Mouse (Mus musculus): ENCODE data around the gene Cmtm2a.
"Not testable (repeated sequence)": the region's sequence is repeated elsewhere in the genome, so short reads cannot be mapped to it uniquely, and the experiment has no call there.

Cmtm2a gene

DNA sequence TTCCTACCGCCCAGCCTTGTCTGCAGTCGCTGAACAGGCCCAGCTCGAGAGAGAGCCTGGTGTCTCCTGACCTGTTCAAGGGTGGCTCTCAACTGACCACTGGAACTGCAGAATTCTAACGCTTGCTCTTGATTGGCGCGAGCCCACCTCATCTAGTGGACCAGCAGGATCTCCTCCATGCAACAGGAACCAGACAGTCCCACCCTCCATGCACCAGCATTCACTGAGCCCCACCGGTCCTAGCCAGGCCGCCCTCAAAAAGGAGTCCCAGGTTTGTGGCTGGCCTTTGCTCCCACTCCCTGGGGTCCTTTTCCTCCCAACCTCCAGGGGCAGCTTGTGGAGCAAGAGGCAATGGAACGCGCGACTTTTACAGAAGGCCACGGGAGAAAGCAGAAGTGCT is at the start of gene Cmtm2a:
TSS of gene Cmtm2a (minus strand) at position 101 of the 400 bp plus-strand sequence.
- DNase-seq (ENCODE audit: low spot score) = not testable (repeated sequence)

DNA sequence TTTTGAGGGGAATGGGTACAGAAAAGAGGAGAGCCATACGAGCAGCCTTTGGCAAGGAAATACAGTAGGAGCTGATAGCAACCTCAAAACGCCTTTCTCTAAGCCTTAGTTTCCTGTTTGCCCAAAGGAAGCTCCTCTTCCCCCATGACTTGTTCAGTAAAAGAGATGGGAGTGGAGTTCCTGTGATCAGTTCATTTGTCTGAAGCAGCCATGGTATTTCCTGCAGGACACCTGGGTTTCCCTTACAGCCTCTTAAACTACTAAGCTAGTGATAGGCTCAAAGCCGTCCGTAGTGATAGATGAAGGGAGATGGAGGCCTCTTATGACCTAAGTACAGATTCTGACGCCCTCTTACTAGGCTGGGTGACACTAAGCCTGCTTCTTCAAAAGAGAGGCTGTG is 49.4 kb upstream of the Cmtm2a start:
- no peak for DNase-seq (ENCODE audit: low spot score)

DNA sequence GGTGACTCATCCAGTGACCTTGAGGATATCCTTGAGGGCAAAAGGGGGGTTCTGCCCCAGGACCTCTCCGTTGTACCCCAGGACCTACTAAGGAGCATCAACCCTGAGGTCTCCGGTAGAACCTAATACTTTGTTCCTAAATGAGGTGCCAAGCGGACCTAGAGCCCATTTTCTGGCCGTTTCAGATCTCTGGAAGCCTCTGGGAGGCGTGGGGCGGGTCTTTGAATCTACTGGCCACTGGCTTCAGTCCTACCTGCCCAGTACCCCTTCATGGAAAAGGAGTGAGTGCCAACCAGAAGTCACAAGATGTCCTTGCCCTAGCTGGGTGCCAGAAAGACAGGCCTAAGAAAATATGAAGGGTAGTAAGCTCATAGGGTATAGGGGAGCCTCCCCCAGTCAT is 48.7 kb upstream of the Cmtm2a start:
- DNase-seq (ENCODE audit: low spot score) = no peak

DNA sequence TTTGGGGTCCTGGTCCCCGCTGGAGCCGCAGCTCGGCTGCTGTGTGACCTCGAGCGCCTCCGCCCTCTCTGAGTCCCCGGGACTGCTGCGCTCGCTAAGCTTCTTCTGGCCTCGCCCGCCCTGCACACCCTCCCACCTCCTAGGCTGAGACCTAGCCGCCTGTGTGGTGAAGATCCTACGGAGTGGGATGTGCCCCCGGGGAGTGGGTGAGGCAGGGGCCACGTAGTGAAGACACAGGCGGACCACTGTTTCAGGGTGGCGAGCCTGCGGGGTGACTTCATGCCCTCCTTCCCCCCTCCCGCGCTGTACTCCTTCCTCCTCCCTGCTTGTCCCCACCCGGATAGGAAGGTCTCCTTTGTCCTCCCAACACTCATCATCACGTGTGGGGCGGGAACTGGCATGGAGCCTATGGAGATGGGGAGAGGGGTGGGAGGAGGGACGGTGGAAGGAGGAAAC is 48.2 kb upstream of the Cmtm2a start:
- peak; percentile 71 for DNase-seq (ENCODE audit: low spot score)

DNA sequence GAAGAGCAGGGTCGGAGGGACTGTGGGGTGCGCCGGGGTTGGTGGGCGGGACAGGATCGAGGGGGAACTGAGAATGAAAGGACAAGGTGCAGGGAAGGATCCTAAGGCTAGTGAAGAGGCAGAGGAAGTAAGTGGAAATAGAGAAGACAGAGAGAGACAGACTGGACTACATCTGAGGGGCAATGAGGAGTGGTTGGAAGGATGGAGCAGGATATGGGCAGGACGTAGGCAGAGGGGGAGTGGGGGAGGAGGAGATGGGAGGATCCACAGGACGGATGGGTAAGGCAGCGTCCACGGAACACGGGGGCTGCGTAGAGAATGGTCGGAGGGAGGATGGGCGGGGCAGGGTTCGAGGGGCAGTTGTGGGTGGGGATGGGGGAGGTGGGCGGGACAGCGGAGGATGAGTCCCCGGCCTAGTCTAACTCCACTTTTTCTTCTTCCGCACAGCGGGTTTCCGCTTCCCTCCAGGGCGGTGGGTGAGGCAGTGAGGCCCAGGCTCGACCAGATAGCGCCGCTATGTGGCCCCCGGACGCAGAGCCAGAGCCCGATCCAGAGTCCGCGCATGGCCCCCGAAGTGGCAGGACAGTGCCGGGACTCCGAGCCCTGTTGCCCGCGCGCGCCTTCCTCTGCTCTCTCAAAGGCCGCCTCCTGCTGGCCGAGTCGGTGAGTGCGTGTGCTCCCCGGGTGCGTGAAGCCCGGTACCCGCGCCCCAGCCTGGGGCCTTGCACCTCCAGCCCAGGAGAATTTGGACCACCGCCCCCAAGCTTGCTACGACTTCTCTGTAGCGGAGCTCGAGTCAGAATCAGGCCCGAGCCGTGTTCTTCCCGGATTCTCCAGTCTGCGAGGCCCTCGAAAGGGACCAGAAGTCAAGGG is 47.5 kb upstream of the Cmtm2a start:
- peak; percentile 81 for DNase-seq (ENCODE audit: low spot score)

DNA sequence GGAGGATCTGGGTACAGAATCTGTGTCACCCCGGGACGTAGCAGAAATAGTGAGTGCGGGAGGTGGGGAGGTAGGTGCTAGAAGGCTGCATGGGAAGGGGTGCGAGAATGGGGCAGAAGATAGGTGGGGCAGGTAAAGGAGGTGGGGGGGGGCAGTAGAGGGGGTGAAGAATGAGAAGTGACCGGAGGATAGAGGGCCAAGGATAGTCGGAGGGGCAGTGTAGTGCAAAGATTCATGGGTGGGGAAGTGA is 46.9 kb upstream of the Cmtm2a start:
- DNase-seq (ENCODE audit: low spot score) = no peak

DNA sequence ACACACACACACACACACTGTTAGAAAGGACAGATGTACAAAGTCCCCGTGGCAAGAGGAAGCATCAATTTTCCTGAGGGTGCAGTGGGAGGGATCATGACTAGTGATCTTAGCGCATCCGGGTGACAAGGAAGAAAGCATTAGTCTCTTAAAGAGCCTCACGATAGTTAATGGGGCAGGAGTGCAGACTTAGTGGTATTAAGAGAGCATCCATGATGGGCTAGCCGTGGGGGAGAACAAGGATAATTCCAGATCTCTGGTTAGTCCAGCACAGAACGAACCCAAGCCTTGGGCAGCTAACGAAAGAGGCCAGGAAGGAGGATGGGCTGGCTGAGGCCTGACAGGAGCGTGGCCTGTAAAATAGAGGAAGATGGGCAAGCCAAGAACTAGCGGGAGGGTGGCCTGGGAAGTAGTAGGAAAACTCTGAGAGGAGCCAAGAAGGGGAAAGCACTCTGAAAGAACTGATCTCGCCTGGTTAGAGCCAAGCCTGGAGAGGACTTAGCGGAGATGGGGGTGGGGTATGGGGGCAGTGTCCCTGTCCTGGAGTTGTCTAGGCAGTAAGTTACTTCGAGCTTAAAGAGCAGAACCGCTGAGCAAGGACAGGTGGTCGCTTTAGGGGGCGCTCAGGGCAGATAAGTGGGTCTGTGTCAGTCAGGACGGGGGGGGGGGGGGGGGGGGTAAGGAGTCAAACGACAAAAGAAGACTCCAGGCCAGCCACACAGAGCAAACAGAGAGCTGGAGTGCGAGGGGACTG is 46.4 kb upstream of the Cmtm2a start, which contains the start of gene Cmtm3:
TSS of gene Cmtm3 (plus strand) at position 182 of the 754 bp plus-strand sequence.
- DNase-seq (ENCODE audit: low spot score) = no peak

DNA sequence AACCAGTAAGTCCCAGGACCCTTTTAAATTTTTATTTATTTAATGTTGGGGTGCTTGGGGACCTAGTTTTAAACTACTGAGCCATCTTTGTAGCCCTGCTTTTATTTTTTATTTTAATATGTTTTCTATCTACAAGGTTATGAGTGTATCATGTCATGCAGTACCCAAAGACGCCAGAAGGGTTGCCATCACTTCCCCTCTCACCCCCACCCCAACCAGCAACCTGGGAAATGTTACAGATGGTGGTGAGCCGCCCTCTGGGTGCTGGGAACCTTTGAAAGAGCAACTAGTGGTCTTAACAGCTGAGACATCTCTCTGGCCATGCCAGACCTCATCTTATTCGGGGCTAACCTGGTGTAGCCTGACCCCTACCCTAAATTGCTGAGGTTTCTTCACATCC is 44.9 kb upstream of the Cmtm2a start:
- no peak for DNase-seq (ENCODE audit: low spot score)

DNA sequence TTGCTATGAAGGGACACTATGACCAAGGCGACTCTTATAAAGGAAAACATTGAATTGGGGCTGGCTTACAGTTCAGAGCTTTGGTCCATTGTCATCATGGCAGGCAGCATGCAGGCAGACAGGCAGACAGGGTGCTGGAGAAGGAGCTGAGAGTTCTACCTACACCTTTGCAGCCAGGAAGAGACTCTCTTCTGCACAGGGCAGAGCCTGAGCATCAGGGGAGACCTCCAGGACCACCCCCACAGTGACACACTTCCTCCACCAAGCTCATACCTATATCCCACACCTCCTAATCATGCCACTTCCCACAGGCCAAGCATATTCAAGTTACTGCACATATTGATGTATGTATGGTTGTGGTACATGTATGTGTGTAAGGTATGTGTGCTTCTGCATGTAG is 43.8 kb upstream of the Cmtm2a start:
- DNase-seq (ENCODE audit: low spot score) = no peak

DNA sequence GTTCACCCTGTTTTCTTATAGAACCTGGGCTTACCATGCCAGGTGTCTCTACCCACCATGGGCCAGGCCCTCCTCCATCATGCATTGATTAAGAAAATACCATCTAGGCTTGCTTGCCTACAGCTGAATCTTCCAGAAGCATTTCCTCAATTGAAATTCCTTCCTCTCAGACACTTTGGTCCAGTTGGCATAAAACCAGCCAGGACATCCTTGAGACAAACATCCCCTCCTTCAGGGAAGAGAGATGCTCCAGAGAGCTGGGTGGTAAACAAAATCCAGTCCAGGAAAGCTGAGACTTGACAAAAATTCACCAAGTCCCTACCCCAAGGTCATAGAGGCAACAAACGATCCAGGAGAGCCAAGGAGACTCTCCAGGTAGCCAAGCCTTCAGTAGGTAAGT is 41.2 kb upstream of the Cmtm2a start:
- DNase-seq (ENCODE audit: low spot score) = no peak

DNA sequence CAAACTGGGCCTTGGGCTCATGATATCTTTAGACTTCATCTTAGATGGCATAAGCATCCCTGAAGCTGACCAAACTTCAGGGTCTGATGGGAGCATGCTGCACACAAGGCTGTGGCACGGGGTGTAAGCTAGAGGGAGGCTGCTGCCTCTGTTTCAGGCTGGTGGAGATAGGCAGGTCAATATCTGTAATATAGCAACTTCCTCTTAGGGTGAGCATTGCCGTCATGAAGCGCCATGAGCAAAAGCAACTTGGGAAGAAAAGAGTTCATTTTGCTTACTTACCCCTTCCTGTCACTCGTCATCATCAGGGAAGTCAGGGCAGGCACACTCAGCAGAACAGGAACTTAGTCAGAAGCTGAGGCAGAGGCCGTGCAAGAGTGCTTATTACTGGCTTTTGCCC is 40.8 kb upstream of the Cmtm2a start:
- DNase-seq (ENCODE audit: low spot score) = no peak

DNA sequence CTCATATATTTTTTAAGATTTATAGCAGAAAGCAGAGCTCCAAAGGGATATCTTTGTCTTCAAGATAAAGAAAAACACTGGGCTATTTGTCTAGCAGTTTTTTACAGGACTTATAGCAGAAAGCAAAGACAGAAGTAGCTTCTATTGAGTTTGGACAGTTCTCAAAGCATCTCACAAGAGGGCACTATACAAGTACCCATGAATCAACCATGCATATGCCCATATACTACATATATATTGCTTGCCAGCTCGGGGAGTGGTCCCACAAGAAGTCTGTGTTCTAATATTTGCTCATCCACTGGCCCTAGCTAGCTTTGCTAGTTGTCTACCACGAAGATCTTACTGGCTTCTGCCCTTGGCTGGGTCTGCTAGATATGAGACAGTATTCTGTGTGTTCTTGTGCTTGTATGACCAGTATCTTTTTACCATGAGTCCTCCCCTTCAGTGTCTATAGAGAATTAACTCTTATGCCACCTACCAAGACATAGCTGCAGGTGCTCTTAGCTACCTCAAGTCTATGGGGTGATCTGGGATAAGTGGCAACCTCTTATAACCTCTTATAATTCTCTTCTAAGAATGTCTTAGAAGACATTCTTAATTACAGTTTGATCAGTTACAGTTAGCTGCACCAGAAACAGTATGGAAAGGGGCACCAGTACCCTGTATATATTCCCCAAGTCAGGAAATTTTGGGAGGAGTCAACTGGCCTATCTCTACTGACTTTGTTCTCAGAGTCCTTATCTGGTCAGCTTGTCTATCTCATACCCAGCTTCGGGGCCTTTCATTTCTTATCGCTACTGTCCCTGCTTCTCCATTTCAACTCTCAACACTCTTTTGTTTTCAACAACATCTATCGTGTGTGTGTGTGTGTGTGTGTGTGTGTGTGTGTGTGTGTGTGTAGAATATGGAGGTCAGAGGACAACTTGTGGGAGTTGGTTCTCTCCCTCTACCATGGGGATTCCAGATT is 40.0 kb upstream of the Cmtm2a start:
- DNase-seq (ENCODE audit: low spot score) = no peak

DNA sequence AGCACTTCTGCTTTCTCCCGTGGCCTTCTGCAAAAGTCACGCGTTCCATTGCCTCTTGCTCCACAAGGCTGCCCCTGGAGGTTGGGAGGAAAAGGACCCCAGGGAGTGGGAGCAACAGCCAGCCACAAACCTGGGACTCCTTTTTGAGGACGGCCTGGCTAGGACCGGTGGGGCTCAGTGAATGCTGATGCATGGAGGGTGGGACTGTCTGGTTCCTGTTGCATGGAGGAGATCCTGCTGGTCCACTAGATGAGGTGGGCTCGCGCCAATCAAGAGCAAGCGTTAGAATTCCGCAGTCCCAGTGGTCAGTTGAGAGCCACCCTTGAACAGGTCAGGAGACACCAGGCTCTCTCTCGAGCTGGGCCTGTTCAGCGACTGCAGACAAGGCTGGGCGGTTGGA is 28.9 kb upstream of the Cmtm2a start, which contains the start of gene Cmtm2b:
TSS of gene Cmtm2b (plus strand) at position 301 of the 400 bp plus-strand sequence.
- DNase-seq (ENCODE audit: low spot score) = not testable (repeated sequence)

DNA sequence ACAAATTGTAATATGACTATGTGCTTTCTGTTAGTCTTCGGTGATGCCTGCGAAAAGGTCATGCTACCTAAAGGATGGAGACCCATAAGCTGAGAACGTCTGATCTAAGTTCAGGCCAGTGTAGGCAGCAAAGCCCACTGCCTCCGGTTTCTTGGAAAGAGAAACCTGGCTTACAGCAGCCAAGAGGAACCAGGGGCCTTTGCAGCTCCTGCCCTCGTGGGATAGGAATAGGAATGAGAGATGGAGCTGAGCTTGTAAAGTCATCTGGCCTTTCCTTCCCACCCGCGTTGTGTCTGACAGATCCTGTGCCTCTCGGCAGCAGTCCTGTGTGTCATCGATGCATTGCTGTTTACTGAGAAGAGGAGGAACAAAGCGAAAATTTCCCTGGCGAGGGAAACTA is 28.3 kb upstream of the Cmtm2a start, which contains the start of gene Gm11020:
TSS of gene Gm11020 (plus strand) at position 301 of the 400 bp plus-strand sequence.
- DNase-seq (ENCODE audit: low spot score) = not testable (repeated sequence)

DNA sequence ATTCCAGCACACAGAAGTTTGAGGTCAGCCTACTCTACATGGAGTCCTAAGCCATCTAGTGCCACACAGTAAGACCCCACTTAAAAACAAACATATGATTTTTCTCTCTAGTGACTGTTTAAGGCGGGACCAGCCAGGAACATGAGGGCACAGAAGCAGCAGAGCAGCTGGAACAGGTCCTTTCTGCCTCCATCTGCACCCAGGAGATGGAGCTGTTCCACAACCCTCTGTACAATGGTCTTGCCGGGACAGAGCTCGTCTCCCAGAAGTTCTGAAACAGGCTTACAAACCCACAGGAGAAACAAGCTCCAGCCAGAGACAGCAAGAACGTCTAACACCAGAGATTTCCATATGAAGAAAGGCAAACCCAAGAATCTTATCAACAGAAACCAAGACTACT is 20.3 kb upstream of the Cmtm2a start:
- DNase-seq (ENCODE audit: low spot score) = no peak

DNA sequence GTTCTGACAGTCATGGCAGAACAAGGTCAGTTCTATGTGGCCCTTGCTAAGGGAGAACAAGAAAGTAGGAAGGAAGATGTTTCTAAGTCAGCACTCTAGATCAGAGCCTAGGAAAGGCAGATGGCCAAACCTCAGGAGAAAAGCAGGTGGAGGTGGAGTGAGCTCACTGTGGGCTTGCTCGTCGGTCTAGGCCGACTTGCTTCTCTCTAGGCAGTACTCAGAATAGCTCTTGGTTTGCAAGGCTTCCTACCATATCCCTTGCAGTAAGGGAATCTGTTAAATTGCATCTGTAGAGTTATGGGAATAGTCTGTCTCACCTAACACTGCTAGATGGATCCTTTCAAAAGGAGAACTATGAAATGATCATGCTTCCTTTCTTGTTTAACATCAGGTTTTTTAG is 19.0 kb upstream of the Cmtm2a start:
- not testable (repeated sequence) for DNase-seq (ENCODE audit: low spot score)

DNA sequence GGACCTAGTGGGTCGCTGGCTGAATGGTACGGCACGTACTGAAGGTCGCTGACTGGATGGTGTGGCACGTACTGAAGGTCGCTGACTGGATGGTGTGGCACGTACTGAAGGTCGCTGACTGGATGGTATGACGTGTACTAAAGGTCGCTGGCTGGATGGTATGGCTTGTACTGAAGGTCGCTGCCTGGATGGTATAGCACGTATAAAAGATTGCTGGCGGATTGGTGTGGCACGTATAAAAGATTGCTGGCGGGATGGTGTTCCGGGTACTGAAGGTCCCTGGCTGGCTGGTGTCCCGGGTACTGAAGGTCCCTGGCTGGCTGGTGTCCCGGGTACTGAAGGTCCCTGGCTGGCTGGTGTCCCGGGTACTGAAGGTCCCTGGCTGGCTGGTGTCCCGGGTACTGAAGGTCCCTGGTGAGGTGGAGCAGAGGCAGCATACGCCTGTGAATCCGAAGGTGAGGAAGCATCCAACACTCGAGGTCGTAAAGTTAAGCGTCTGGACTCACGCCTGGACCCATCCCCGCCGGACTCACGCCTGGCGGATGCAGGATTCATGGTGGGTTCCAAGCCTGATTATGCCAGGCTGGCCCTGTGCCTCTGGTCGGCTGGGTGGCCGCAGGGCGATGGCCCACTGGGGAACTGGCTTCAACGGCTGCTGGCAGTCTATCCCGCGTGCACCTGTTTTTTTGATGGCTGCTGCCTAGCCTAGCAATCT is 16.6 kb upstream of the Cmtm2a start, which contains the start of the genes Gm45711 and Cmtm1:
TSS of gene Gm45711 (minus strand) at position 641 of the 715 bp plus-strand sequence.
TSS of gene Cmtm1 (minus strand) at position 705 of the 715 bp plus-strand sequence.
- not testable (repeated sequence) for DNase-seq (ENCODE audit: low spot score)

DNA sequence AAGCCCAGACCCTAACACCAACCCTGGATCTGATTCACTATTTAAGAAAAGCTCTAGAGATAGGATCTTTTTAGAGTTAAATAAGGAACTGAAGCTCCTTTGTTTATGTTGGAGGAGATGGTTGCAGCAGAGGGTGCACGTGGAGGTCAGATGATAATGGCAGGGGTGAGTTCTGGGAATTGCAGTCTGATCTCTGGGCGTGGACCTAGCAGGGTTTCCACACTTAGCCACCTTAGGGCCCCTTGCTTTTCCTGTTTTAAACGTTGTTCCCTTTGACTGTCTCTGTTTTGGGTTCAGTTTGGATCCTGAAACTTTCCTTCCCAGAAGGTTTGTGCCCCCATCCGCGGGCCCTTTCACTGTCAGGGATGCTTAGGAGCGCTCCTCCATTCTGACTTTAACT is 15.4 kb upstream of the Cmtm2a start:
- not testable (repeated sequence) for DNase-seq (ENCODE audit: low spot score)

DNA sequence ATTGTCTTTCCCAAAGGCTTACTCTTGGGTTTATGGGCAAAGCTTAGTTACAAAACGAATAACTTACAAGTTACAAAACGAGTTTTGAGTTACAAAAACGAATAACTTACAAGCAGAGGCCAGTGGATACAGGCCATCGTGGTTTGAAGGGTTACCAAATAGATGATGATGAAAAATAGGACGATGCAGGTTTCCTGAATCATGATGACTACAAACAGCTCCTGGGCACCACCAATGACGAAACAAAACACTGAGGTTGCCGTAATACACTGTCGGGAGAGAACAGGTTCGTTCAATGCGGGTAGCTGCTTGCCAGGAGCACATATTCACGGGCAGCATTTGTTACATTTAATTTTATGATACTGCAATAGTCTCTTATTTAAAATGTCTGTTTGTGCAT is 12.0 kb upstream of the Cmtm2a start:
- DNase-seq (ENCODE audit: low spot score) = no peak

DNA sequence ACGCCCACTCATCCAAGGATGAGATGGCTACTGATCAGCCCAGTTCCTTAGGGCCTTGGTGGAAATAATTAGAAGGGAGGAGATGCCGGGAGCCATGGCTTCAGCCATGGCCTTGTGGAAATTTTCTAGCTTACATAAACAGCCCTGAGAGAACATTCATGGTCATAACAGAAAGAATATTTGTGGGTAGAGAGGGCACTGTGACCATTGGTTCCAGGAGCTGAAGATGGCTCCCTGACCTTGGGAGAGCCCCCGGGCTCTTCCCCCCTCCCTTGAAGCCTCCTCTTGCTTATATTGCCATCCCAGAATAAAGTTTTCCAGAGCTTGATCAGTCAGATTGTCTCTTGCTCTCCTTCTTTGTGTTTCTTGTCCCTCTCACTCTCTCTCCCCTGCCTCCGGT is 9.6 kb upstream of the Cmtm2a start:
- not testable (repeated sequence) for DNase-seq (ENCODE audit: low spot score)

DNA sequence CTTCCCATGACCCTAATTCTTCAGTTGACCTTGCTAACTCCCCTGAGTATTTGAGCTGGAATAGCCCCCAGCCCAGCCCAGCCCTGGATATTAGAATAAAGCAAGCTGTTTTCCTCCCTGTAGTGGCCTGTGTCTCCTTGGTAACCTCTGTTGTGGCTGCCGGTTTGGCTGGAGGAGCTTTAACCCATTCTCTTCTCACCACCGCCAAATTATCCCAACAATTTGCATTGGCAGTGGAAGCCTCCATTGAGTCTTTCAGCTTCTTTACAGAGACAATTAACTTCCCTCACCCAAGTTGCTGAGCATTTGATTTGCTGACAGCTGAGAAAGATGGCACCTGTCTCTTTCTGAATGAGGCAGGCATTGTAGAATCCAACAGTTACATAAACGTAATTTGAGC is 8.6 kb upstream of the Cmtm2a start:
- DNase-seq (ENCODE audit: low spot score) = peak; percentile 69
